Mouse (Mus musculus) ES-Bruce4 (cell line): ENCODE data around the gene Ulk4.

Experiments used
- CTCF ChIP-seq: IDR thresholded peaks from one replicate; pipeline ENCODE4 v1.8.1; 2011; ENCODE audit warnings: low read depth, low read length
- POLR2A ChIP-seq: IDR thresholded peaks from one replicate; pipeline ENCODE4 v1.8.1; 2011; ENCODE audit warnings: low read length; ENCODE audit not compliant: insufficient read depth

DNA sequence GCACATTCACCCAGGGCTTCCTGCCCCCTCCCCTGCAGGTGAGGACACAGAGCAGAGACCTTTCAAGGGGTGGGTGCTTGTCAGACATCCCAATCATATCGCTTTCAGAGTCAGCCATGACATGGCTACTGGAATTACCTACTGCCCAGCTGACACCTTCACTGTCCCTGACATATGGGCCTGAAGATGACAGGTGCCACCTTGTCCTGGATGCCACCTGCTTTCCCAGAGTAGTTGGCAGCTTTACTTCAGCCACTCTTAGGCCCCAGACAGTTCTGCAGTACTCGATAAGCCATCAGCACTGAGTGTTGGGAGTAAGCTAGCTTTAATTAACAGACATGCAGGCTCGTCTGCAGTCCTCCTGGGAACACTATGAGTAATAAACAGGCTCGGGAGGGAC is 234.0 kb downstream of the Ulk4 start:
- TF ChIP-seq CTCF (no peak), POLR2A (no peak)
